Mouse (Mus musculus) spleen, postnatal 14 days (tissue): ENCODE results near the gene Rcvrn.
A peak's percentile ranks its signal among the peaks of the same experiment; 100 is the strongest.

Experiments used
- DNase-seq, 2 experiments: peaks; one replicate each; pipeline ENCODE4 v3.0.0; 2021 to 2022; ENCODE audit warnings: low spot score in 2 of 2

The Rcvrn gene

GRCm38 (mm10) chr11:67694703-67695376, at the start of gene Rcvrn:
Gene Rcvrn (plus strand): TSS chr11:67695326.
- no peak for DNase-seq

GRCm38 (mm10) chr11:67647745-67648144, 47.4 kb upstream of the Rcvrn start:
- DNase-seq = peak; percentile 15 to 40

GRCm38 (mm10) chr11:67648651-67649407, 46.3 kb upstream of the Rcvrn start:
- no peak for DNase-seq

- DNase-seq = no peak
Measured at GRCm38 (mm10) chr11:67649971-67650707, 45.0 kb upstream of the Rcvrn start.

- DNase-seq = no peak
Measured at GRCm38 (mm10) chr11:67651731-67652130, 43.4 kb upstream of the Rcvrn start.

GRCm38 (mm10) chr11:67652194-67652892, 42.8 kb upstream of the Rcvrn start:
- DNase-seq = no peak

- DNase-seq = no peak
Measured at GRCm38 (mm10) chr11:67652893-67653255, 42.3 kb upstream of the Rcvrn start.

GRCm38 (mm10) chr11:67653521-67654090, 41.5 kb upstream of the Rcvrn start:
- no peak for DNase-seq

GRCm38 (mm10) chr11:67654514-67654913, 40.6 kb upstream of the Rcvrn start:
- DNase-seq = no peak

- no peak for DNase-seq
Measured at GRCm38 (mm10) chr11:67655236-67655959, 39.7 kb upstream of the Rcvrn start.

- no peak for DNase-seq
Measured at GRCm38 (mm10) chr11:67656366-67656765, 38.8 kb upstream of the Rcvrn start.

- no peak for DNase-seq
Measured at GRCm38 (mm10) chr11:67656811-67657210, 38.3 kb upstream of the Rcvrn start.

- peak in 1 of 2 experiments; percentile 17 for DNase-seq
Measured at GRCm38 (mm10) chr11:67657685-67658382, 37.3 kb upstream of the Rcvrn start.

- DNase-seq = no peak
Measured at GRCm38 (mm10) chr11:67661465-67661864, 33.7 kb upstream of the Rcvrn start.

GRCm38 (mm10) chr11:67663437-67663836, 31.7 kb upstream of the Rcvrn start:
- no peak for DNase-seq

- no peak for DNase-seq
Measured at GRCm38 (mm10) chr11:67664261-67664660, 30.9 kb upstream of the Rcvrn start.

- no peak for DNase-seq
Measured at GRCm38 (mm10) chr11:67664918-67665317, 30.2 kb upstream of the Rcvrn start.

GRCm38 (mm10) chr11:67666129-67666528, 29.0 kb upstream of the Rcvrn start:
- no peak for DNase-seq

- no peak for DNase-seq
Measured at GRCm38 (mm10) chr11:67667531-67668332, 27.4 kb upstream of the Rcvrn start.
